Mouse (Mus musculus): ENCODE measurements around the gene Ccser1.
"Not testable (repeated sequence)": the region's sequence is repeated elsewhere in the genome, so short reads cannot be mapped to it uniquely, and the experiment has no call there.

The Ccser1 gene

DNA sequence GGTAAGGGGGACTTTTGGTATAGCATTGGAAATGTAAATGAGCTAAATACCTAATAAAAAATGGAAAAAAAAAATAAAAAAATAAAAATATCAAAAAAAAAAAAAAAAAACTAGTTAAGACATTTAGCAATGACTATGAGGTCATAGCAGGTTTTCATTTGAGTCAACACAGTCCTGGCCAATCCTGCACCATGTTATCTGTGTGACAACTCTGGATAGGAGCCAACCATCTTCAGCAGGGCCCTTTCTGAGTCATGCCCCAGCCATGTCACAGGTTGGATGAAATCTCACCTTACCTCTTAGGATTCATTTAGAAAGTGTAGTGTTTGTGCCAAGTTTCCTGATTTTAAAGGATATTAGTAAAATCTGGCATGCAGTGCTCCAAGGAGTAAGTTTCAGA lies 45.2 kb downstream of the Ccser1 start:
- no peak for DNase-seq (ENCODE audit: low spot score)

GRCm38 (mm10) chr6:61230058-61230718 lies 50.1 kb downstream of the Ccser1 start:
- no peak for DNase-seq (ENCODE audit: low spot score)

- DNase-seq (ENCODE audit: low spot score) = no peak
Observed at GRCm38 (mm10) chr6:61233060-61233459, 52.9 kb downstream of the Ccser1 start.

- no peak for DNase-seq (ENCODE audit: low spot score)
Observed at GRCm38 (mm10) chr6:61233548-61234187, 53.5 kb downstream of the Ccser1 start.

GRCm38 (mm10) chr6:61240618-61241017 lies 60.5 kb downstream of the Ccser1 start:
- no peak for DNase-seq (ENCODE audit: low spot score)

GRCm38 (mm10) chr6:61242556-61242955 lies 62.4 kb downstream of the Ccser1 start:
- DNase-seq (ENCODE audit: low spot score) = no peak

DNA sequence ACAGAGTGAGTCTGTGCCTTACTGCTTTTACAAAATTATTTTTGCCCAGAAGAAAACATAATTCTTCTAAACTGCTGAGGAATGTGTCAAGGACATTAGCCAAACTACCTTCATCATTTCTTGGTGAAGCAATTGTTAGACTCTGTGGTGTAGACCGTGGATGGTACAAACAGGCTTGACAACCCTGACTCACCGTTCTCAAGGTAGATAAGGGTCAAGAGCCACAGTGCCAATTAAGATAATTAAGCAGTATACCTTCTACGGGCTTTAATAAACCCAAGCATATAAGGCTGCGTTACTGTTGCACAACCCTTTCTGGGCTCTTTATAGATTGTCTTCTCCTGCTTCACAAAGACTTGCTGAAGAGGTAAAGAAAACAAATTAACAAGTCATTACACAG lies 66.4 kb downstream of the Ccser1 start:
- DNase-seq (ENCODE audit: low spot score) = no peak

DNA sequence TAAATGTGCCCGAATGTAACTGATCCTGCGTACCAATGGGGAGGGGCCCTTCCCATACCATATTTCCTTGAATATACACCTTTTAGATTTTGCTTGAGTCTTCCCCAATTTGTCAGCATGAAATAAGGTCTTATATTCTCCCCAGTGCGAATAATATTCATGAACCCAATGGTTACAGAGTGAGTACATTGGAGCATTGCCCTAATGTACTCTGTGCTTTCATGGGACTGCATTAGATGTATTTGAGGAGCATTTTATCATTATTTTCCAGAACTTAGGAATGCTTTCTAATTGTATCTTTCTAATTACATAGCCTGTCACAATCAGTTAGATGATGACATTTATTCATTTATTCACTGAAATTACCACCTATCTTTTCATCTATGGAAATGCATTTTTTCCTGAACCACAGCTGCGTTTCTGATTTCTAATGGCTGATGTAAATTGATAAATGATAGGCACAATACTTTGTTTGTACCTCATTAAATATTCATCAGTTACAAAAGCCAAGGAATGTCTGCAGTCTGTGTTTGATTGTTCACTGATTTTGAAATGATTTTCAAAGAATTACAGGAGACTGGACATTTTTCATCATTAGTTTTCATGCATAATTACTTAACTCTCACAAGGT lies 67.8 kb downstream of the Ccser1 start:
- no peak for DNase-seq (ENCODE audit: low spot score)

DNA sequence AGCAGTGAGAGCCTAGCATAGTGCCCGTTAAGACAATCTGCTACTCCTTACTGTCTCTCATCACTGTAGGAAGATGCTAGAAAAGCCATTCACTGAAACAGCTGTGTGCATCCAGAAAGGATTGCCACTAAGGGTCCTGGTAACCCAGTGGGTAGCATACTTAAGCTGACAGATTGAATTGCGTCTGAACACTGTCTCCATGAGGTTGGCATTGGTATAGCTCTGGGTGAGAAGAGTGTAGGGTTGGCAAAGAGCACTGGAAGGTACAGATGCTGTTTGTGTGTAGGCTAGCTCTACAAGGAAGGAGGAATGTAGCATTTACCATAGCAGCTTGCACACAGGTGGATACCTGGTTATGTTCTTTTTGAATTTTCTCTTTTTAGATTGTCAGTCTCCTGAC lies 68.6 kb downstream of the Ccser1 start:
- DNase-seq (ENCODE audit: low spot score) = no peak

GRCm38 (mm10) chr6:61251232-61251631 lies 71.1 kb downstream of the Ccser1 start:
- no peak for DNase-seq (ENCODE audit: low spot score)

DNA sequence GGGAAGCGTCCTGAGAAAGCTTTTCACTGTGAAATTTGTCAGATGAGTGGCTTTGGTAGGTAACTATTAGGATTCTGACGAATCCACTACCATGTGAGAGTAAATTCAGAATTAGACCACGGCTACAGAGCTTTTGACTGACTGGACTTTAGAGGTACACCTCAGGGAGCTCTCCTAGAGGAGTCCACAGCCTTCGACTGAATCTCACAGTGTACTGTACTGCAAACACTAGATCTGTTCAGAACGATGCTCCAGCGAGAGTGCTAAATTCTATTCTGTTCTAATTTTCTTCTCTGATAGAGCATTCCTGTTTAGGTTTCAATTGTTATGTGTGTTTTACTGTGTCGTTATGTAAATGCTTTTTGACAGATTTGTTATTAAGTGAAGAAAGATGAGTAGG lies 72.8 kb downstream of the Ccser1 start:
- DNase-seq (ENCODE audit: low spot score) = no peak

GRCm38 (mm10) chr6:61255874-61256273 lies 75.8 kb downstream of the Ccser1 start:
- not testable (repeated sequence) for DNase-seq (ENCODE audit: low spot score)

DNA sequence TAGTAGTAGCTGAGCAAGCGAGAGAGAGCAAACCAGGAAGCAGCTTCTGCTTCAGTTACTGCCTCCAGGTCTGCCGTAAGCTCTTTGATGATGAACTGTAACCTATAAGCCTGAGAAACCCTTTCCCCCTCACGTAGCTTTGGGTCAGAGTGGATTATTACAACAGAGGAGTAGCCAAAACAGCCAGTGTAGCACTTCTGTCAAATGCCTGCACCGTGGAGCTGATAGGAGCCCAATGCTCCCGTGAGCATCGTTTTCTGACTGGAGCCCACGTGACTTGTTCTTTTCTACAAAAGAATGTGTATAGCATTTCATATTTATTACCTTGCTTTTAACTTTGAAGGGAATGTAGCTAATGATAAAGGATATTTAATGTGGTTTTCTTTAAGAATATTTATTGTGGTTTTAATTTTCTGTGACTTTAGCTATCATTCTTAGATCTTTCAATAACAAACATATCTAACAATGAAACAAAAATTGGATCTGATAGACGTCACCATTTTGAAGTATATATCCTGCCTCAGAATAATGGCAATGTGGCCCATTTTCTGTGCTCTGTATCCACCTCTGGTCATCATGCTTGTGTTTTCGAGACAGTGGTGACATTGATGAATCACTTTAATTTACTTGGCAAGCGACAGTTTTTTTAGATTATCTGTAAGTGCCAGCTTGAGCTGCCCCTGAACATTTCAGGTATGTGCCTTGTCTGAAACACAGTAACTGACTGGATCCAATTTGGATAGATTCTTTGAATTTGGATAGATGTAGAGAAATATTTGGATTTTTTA lies 78.9 kb downstream of the Ccser1 start:
- DNase-seq (ENCODE audit: low spot score) = no peak

DNA sequence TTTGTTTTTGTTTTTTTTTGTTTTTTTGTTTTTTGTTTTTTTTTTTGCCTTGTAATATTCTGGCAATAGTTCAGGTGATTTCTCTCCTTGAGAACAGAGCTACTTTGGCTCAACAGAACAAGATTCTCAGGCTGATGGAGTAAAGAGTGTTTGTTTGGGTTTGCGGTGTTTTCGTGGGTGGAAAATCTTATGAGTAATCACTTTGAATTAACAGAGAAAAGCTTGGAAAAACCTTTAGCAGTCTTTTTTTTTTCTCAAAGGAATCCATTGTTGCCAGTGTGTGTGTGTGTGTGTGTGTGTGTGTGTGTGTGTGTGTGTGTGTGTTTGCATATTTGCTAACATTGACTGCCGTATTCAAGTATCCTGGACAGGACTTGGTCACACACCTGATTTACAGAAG lies 81.3 kb downstream of the Ccser1 start:
- no peak for DNase-seq (ENCODE audit: low spot score)

DNA sequence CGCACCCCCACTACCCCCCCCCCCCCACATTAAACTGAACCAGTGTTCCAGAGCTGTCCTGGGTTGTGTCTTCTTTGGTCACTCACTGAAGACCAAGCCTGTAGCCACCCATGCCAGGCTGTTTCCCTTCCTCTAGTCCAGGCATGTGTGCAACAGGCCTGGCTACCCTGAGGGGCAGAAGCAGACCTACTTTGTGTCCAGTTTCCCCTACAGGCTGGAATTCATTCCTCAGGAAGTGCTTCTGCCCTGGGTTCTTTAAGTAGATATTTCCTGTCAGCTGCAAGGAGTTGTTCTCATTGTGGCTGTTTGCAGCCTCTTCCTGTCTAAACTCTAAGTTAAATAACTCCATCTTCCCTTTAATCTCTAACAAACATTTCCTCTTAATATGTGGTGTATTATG lies 82.3 kb downstream of the Ccser1 start:
- no peak for DNase-seq (ENCODE audit: low spot score)

GRCm38 (mm10) chr6:61263291-61263690 lies 83.2 kb downstream of the Ccser1 start:
- DNase-seq (ENCODE audit: low spot score) = no peak

DNA sequence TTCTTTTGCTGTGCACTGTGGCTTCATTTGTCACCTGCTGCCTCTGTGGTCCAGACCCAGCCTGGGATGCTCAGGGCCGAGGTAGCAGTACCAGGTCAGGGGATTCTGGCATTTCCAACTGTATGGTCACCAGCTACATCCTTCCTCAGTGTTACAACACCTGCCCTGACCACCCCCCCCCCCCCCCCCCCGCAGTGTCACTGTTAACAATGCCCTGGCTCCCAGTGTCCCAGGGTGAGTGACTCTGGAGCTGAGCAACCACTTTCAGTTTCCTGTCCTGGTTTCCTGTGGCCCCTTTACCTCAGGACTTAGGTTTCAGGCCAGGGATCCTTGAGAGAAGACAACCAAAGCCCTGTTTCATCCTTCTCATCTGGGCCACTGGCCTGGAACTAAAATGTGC lies 90.9 kb downstream of the Ccser1 start:
- DNase-seq (ENCODE audit: low spot score) = no peak

DNA sequence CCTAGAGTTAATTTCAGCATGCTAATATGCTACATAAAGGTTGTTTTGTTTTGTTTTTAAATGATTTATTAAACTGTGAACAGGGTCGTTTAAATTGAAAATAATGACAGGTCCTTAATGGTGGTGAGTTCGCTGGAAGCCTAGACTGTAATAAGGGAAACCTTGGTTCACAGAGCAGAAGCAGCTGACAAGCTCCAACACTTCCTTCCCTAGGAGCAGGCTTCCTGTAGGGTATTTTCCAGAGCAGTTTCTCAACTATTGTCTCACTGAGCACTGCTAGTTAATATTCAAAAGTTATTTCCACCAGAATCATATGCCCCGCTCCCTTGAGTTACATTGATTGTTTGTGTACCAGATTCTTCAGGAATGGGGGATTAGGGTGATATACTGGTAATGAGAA lies 93.3 kb downstream of the Ccser1 start:
- DNase-seq (ENCODE audit: low spot score) = no peak

DNA sequence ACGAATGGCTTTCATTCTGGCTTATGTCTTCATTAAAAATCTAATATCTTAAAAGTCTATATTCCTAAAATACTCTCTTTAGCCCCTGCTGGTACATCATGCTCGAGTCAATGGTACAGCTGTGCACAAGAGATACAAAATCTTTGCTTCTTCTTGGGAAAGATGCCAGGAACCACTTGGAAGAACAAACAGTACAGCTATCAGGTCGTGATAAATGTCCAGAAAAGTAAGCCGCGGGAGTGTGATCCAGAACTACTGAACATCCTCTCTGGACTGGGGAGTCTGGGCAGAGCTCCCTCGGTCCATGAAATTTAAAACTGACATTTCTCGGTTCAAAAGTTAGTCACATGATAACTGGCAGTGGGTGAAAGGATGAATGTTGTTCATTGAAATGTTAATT lies 99.4 kb downstream of the Ccser1 start:
- DNase-seq (ENCODE audit: low spot score) = no peak

DNA sequence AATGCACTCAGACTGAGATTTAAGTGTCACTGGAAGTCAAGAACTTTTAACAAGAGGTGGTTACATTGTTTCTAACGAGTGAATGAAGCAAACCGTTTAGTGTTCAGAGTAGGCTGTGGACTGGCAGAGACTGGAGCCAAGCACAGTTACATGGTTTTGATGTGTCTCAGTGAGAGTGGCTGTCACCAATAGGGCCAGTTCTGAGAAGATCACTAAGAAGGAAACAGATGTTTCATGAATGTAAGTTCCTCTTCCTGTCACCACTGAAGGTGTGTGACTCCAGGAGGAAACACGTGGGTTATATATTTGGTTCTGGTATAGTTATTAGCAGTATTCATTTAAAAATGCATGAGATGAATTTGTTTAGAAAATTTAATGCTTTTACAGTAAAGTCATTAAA lies 112.8 kb downstream of the Ccser1 start:
- no peak for DNase-seq (ENCODE audit: low spot score)

DNA sequence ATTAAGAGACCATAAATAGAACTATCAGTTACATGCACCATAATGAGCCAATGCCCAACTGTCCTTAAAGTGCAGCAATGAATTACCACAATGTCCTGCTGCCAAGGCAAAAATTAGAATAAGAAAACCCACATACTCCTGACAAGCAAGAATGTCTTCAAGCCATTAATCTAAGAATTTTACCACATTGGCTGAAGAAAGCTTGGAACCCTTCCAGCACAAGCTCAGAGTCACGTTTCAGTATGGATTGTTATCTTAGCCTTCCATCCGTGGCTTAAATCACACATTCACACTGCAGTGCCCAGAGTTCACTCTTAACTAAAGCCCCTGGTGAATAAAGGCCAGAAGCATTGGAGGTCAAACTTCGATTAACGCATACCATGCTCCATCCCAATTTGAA lies 115.4 kb downstream of the Ccser1 start:
- no peak for DNase-seq (ENCODE audit: low spot score)

DNA sequence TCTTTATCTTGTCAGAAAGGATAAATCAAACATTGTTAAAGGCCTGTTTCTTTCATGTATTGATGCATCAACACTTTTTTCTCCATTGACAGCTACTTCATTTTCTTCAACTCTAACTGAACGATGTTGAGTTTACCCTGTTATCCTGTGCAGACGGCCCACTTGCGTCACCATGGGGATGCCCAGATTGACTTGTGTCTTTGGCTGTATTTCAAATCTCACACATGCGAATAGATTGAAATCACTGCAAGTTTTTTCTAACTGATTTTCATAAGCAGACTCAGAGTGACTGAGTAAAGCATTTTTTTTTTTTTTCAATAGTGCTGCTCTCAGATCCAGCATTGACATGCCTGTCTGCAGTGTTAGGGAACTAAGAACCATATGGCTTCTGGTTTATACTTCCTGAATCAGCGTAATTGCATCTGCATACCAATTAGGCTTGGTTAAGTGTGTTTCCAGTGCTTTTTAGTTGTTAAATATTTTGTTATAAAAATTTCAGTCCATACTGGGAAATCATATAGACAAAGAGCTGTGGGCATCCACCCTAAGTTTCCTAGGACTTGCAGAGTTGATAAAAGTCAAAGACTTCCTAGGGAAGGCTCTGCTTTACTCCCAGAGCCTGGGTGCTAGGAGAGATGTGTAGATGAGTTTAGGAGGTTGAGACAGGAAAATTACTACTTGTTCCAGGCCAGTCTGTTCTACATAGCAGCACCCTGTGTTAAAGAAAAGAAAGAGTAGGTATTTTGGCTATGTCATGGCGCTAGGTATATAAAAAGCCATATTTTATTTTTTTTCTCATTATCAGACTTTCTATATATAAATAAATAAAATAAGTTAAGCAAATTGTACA lies 116.3 kb downstream of the Ccser1 start:
- DNase-seq (ENCODE audit: low spot score) = no peak

Measured in T-cell, adult 2 months (primary cell).